Mouse (Mus musculus): ENCODE measurements around the gene Nrf1.

- no peak for TF ChIP-seq CTCF (IDR thresholded peaks at IDR 0.05; ENCODE audit: borderline replicate concordance, control insufficient read depth, extremely low read depth, insufficient read depth, low read length, poor library complexity)
- no peak for TF ChIP-seq POLR2A (IDR thresholded peaks at IDR 0.05; ENCODE audit: control insufficient read depth, extremely low read depth, insufficient read depth, low read length, poor library complexity)
These were observed 5.3 kb upstream of the Nrf1 start for GRCm38 (mm10) chr6:30042483-30042882.

Measured in thymus, adult 2 months (tissue).